Mouse (Mus musculus) hindbrain, postnatal 0 days (tissue): Measurements from ENCODE around the gene Hist2h2ab. TPM values are rescaled to one million over a fixed set of nuclear protein-coding genes. Genes with fewer than 3 reads are reported as not detected.
A peak's percentile ranks its signal among the peaks of the same experiment; 100 is the strongest.
"Not testable (repeated sequence)": the region's sequence is repeated elsewhere in the genome, so short reads cannot be mapped to it uniquely, and the experiment has no call there.

Source experiments
- ATAC-seq: fragments of 200-750 bp; cut with Nextera tagmentation; 2 replicates; pipeline ENCODE4 v1.8.0; 2017; ENCODE audit warnings: mild to moderate bottlenecking, moderate TSS enrichment, moderate library complexity
- DNase-seq: peaks from one replicate; pipeline ENCODE4 v3.0.0-alpha.2; 2015; ENCODE audit warnings: low spot score
- H3K27ac ChIP-seq: fragments of 300-500 bp; sonication (generic); 2 replicates; pipeline ENCODE4 v1.5.1; 2014; ENCODE audit warnings: mild to moderate bottlenecking
- H3K27me3 ChIP-seq: fragments of 300-500 bp; sonication (generic); 2 replicates; pipeline ENCODE4 v1.6.1; 2014; ENCODE audit warnings: low read length, mixed read lengths; ENCODE audit not compliant: insufficient read depth
- H3K36me3 ChIP-seq: fragments of 300-500 bp; sonication (generic); 2 replicates; pipeline ENCODE4 v1.6.1; 2014; ENCODE audit warnings: low read length, mixed read lengths; ENCODE audit not compliant: insufficient read depth
- H3K4me1 ChIP-seq: fragments of 300-500 bp; sonication (generic); 2 replicates; pipeline ENCODE4 v1.6.1; 2014; ENCODE audit warnings: antibody characterized with exemption, low read length, mixed read lengths; ENCODE audit not compliant: insufficient read depth
- H3K4me2 ChIP-seq: fragments of 300-500 bp; sonication (generic); 2 replicates; pipeline ENCODE4 v1.6.1; 2014; ENCODE audit warnings: low read depth, mild to moderate bottlenecking, low read length, moderate library complexity, mixed read lengths
- H3K4me3 ChIP-seq: fragments of 300-500 bp; sonication (generic); 2 replicates; pipeline ENCODE4 v1.5.1; 2014; ENCODE audit warnings: low read length
- H3K9ac ChIP-seq: fragments of 300-500 bp; sonication (generic); replicated peaks from 2 replicates; pipeline ENCODE4 v1.6.1; 2014; ENCODE audit warnings: mild to moderate bottlenecking, low read length, moderate library complexity, mixed read lengths
- H3K9me3 ChIP-seq: fragments of 300-500 bp; sonication (generic); 2 replicates; pipeline ENCODE4 v1.6.1; 2016; ENCODE audit warnings: low read length, mixed read lengths
- CTCF ChIP-seq: IDR thresholded peaks from 2 replicates; pipeline ENCODE4 v1.5.1; 2016; ENCODE audit warnings: antibody characterized with exemption, control low read depth, low read depth
- WGBS: fragments of 180-500 bp; shearing (Covaris S2); extraction: QIAGEN DNeasy Blood & Tissue Kit; methylation state at CpG from one replicate; pipeline ENCODE4 v1.1.7; 2014; 5-methylcytosine and 5-hydroxymethylcytosine counted together
- polyA plus RNA-seq: library from polyadenylated mRNA; unstranded; fragments of >200 nt; fragmentation: Nextera tagmentation; extraction: Ambion mirVana; gene quantifications from 2 replicates; pipeline ENCODE4 v1.2.1, GENCODE M21; 2015
- total RNA-seq: library from RNA; depleted of rRNA; stranded (reverse); fragments of >200 nt; gene quantifications from 2 replicates; pipeline ENCODE4 v1.2.3, GENCODE M21; 2014; rRNA removed

The Hist2h2ab gene
- total RNA-seq (74.8 and 161 TPM in 2 replicates), polyA plus RNA-seq (not detected in 2 replicates)

GRCm38 (mm10) chr3:96219661-96220130, at the start of gene Hist2h2ab, which contains the start of gene Bola1:
Gene Hist2h2ab (plus strand): TSS chr3:96219865.
Gene Bola1 (minus strand): TSS chr3:96219709.
- whole genome bisulfite sequencing: under 1% methylated on average over 37 of the region's 37 CpGs

DNA sequence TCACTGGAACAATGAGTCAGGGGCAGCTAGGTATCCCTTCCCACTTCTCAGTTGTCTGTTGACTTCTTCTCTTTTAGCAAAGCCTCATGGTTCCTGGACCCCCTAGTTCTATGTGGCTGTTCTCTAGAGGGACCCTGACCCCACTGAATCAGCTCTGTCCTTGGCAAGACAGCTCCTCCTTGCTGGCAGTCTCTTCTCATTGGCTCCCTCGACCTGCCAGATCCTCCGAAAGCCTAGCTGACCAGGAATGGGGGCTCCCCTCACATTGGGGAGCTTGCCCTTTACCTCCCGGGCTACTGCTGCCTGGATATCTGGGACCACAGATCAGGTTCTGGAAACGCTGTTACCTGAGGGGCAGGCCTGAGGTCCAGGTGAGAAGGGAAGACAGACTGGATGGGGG, 49.4 kb upstream of the Hist2h2ab start:
- Histone ChIP-seq H3K4me2 (no peak overlapping the region), H3K27me3 (no peaks in the 10 kb centered on the region), H3K36me3 (peaks cover 12% of the 10 kb centered on the region; the same call in 1 of the 2 replicates), H3K9ac (no peak overlapping the region), H3K9me3 (no peaks in the 10 kb centered on the region), H3K4me1 (peaks cover 11% of the 10 kb centered on the region), H3K4me3 (no peak overlapping the region), H3K27ac (0 out of 2 replicates have a peak overlapping the region, but pooled peaks have one; percentile 99)
- TF ChIP-seq CTCF: no peak
- 92% methylated on average over 4 of the region's 4 CpGs for WGBS
- DNase-seq (no peak), ATAC-seq (no peak)

More at GRCm38 (mm10) chr3:96219661-96220130, at the start of gene Hist2h2ab, which contains the start of gene Bola1:
- TF ChIP-seq CTCF: no peak
- H3K4me2 ChIP-seq: peak within 1 kb of the TSS; percentile 79
- H3K9me3 ChIP-seq: no peaks in the 10 kb centered on the region
- peak within 1 kb of the TSS; percentile 98 for H3K27ac ChIP-seq
- peak within 1 kb of the TSS; percentile 69 for H3K9ac ChIP-seq
- peak within 1 kb of the TSS; percentile 60 for H3K4me3 ChIP-seq
- peaks cover 16% of the 10 kb centered on the region for H3K4me1 ChIP-seq
- no peaks in the 10 kb centered on the region for H3K36me3 ChIP-seq
- peak; percentile 93 for ATAC-seq
- peak; percentile 91 for DNase-seq
- H3K27me3 ChIP-seq: no peaks in the 10 kb centered on the region

- Histone ChIP-seq H3K4me2 (peak overlapping the region; percentile 98), H3K4me3 (peak overlapping the region; percentile 95)
Observed at GRCm38 (mm10) chr3:96170976-96171545, 48.6 kb upstream of the Hist2h2ab start.

GRCm38 (mm10) chr3:96171583-96172196, 48.0 kb upstream of the Hist2h2ab start:
- 21% methylated on average over 18 of the region's 18 CpGs for WGBS
- H3K9me3 ChIP-seq: no peaks in the 10 kb centered on the region
- H3K4me3 ChIP-seq: peak overlapping the region; percentile 95
- peaks cover 22% of the 10 kb centered on the region for H3K36me3 ChIP-seq
- no peak for TF ChIP-seq CTCF
- peak overlapping the region; percentile 89 for H3K9ac ChIP-seq
- DNase-seq (no peak), ATAC-seq (peak; percentile 10; the same call in 1 of the 2 replicates)
- peak overlapping the region; percentile 98 for H3K4me2 ChIP-seq
- H3K27ac ChIP-seq: peak overlapping the region; percentile 99
- no peaks in the 10 kb centered on the region for H3K27me3 ChIP-seq
- H3K4me1 ChIP-seq: peaks cover 11% of the 10 kb centered on the region

More at GRCm38 (mm10) chr3:96170976-96171545, 48.6 kb upstream of the Hist2h2ab start:
- H3K27me3 ChIP-seq: no peaks in the 10 kb centered on the region
- no peak for TF ChIP-seq CTCF
- H3K9ac ChIP-seq: peak overlapping the region; percentile 89
- ATAC-seq (no peak), DNase-seq (no peak)
- H3K36me3 ChIP-seq: peaks cover 17% of the 10 kb centered on the region
- H3K27ac ChIP-seq: peak overlapping the region; percentile 99
- no peaks in the 10 kb centered on the region for H3K9me3 ChIP-seq
- peaks cover 11% of the 10 kb centered on the region for H3K4me1 ChIP-seq
- 74% methylated on average over 10 of the region's 10 CpGs for WGBS

DNA sequence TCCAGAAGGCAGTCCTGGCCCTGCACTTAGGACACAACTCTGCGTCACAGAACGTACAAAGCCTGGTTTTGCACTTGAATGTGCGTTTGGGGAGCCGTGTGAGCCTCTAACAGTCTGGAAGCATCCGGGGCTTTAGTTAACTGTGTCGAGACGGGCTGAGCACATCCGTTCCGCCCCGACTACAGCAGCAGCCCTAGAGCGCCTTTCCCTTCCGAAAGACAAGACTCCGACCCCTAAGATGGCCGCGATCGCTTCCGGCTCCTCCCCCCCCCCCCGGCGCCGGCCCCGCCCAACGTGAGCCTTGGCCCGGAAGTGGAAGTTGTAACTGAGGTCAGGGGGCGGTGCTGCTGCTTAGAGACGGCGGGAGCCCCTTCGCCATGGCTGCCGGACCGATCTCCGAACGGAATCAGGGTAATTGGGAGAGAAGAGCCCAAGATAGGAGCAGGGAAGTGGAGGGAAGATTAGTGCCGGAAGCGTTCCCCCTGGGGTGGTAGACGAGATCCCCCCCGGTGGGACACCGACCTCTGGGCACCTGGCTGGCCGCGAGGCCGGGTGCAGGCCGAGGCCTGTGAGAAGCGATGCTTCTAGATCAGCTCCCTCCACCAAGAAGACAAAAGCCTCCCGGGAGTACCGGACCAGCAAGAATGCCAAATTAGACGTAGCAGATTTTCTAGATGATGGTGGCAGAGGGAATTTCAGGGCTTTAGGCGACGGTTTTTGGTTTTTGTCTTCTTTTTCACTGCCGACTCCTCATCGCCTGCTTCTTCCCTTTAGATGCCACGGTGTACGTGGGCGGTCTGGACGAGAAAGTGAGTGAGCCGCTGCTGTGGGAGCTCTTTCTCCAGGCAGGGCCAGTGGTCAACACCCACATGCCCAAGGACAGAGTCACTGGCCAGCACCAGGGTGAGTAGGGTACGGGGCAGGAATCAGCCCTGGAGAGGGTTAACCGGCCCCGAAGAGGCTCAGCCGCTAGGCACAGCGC, 47.2 kb upstream of the Hist2h2ab start, which contains the start of gene Sf3b4:
Gene Sf3b4, plus strand, starts transcription at position 136 of the 982 bp plus-strand sequence.
- peak within 1 kb of the TSS; percentile 89 for H3K9ac ChIP-seq
- H3K36me3 ChIP-seq: peaks cover 26% of the 10 kb centered on the region
- H3K4me3 ChIP-seq: peak within 1 kb of the TSS; percentile 95
- ATAC-seq (peak; percentile 97), DNase-seq (peak; percentile 95)
- no peaks in the 10 kb centered on the region for H3K27me3 ChIP-seq
- peak within 1 kb of the TSS; percentile 98 for H3K4me2 ChIP-seq
- H3K9me3 ChIP-seq: no peaks in the 10 kb centered on the region
- peak within 1 kb of the TSS; percentile 99 for H3K27ac ChIP-seq
- under 1% methylated on average over 54 of the region's 58 CpGs for WGBS
- H3K4me1 ChIP-seq: peaks cover 11% of the 10 kb centered on the region
- no peak for TF ChIP-seq CTCF

- Histone ChIP-seq H3K27ac (peak overlapping the region; percentile 99; the same call in 1 of the 2 replicates), H3K9ac (peak overlapping the region; percentile 89), H3K4me3 (peak overlapping the region; percentile 95), H3K36me3 (peaks cover 30% of the 10 kb centered on the region), H3K27me3 (no peaks in the 10 kb centered on the region), H3K4me1 (peaks cover 11% of the 10 kb centered on the region), H3K9me3 (no peaks in the 10 kb centered on the region), H3K4me2 (peak overlapping the region; percentile 98)
- ATAC-seq (no peak), DNase-seq (no peak)
- WGBS: 37% methylated on average over 7 of the region's 7 CpGs
- no peak for TF ChIP-seq CTCF
Observed at GRCm38 (mm10) chr3:96173185-96173584, 46.5 kb upstream of the Hist2h2ab start.

DNA sequence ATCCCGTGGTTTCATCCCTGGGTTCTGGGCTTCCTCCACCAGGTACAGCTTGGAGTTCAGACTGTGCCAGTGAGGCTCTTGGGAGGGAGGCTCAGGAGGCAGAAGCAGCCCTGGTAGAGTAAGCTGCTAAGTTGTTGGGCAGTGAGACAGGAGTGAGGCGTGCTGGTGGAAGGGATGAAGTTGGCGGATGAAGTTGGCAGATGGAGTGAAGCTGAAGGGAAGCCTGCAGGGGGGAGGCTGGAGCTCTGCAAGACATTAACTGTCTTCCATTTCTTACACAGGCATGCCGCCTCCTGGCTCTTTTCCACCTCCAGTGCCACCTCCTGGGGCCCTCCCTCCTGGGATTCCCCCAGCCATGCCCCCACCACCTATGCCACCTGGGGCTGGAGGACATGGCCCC, 45.6 kb upstream of the Hist2h2ab start:
- Histone ChIP-seq H3K4me1 (peaks cover 11% of the 10 kb centered on the region), H3K36me3 (peaks cover 32% of the 10 kb centered on the region)
- H3K4me2 ChIP-seq, ATAC-seq, H3K27ac ChIP-seq, H3K9ac ChIP-seq, H3K9me3 ChIP-seq, H3K27me3 ChIP-seq, DNase-seq, H3K4me3 ChIP-seq: not testable (repeated sequence)
- WGBS: 65% methylated on average over 4 of the region's 4 CpGs
